Mouse (Mus musculus) heart, embryonic 10.5 days (tissue): ENCODE measurements around the gene Mgat1. TPM values are rescaled to one million over a fixed set of nuclear protein-coding genes. Genes with fewer than 3 reads are reported as not detected.

Experiments
- DNase-seq: peaks from one replicate; pipeline ENCODE4 v3.0.0-alpha.2; 2017; ENCODE audit warnings: low spot score
- H3K27ac ChIP-seq: fragments of 300-500 bp; sonication (generic); 2 replicates; pipeline ENCODE4 v1.5.1; 2016; ENCODE audit warnings: mild to moderate bottlenecking
- H3K27me3 ChIP-seq: fragments of 300-500 bp; sonication (generic); 2 replicates; pipeline ENCODE4 v1.6.1; 2016; ENCODE audit warnings: mild to moderate bottlenecking; ENCODE audit not compliant: poor library complexity, insufficient read depth, severe bottlenecking
- H3K36me3 ChIP-seq: fragments of 300-500 bp; sonication (generic); 2 replicates; pipeline ENCODE4 v1.6.1; 2016; ENCODE audit warnings: mild to moderate bottlenecking, moderate library complexity
- H3K4me1 ChIP-seq: fragments of 300-500 bp; sonication (generic); 2 replicates; pipeline ENCODE4 v1.6.1; 2016; ENCODE audit warnings: mild to moderate bottlenecking
- H3K4me3 ChIP-seq: fragments of 300-500 bp; sonication (generic); 2 replicates; pipeline ENCODE4 v1.5.1; 2016; ENCODE audit warnings: mild to moderate bottlenecking, moderate library complexity
- H3K9me3 ChIP-seq: fragments of 300-500 bp; sonication (generic); 2 replicates; pipeline ENCODE4 v1.6.1; 2016; ENCODE audit warnings: mild to moderate bottlenecking, moderate library complexity
- WGBS: fragments of 180-500 bp; shearing (Covaris S2); methylation state at CpG from one replicate; pipeline ENCODE4 v1.1.7; 2016; 5-methylcytosine and 5-hydroxymethylcytosine counted together
- polyA plus RNA-seq: library from polyadenylated mRNA; unstranded; fragments of >200 nt; fragmentation: Nextera tagmentation; extraction: Ambion mirVana; gene quantifications from 2 replicates; pipeline ENCODE4 v1.2.1, GENCODE M21; 2016

Gene Mgat1
- polyA plus RNA-seq, 1 experiment from 2014 or later: 41.1 TPM

- Histone ChIP-seq H3K4me3 (no peak overlapping the region), H3K4me1 (no peaks in the 10 kb centered on the region), H3K27me3 (no peaks in the 10 kb centered on the region), H3K36me3 (peaks cover 50% of the 10 kb centered on the region), H3K9me3 (no peaks in the 10 kb centered on the region), H3K27ac (0 out of 2 replicates have a peak overlapping the region, but pooled peaks have one; percentile 17)
- 92% methylated on average over 21 of the region's 21 CpGs for WGBS
- no peak for DNase-seq
These were observed 16.8 kb downstream of the Mgat1 start for GRCm38 (mm10) chr11:49260598-49261312.

GRCm38 (mm10) chr11:49261313-49261855 lies 17.4 kb downstream of the Mgat1 start:
- Histone ChIP-seq H3K9me3 (no peaks in the 10 kb centered on the region), H3K4me3 (no peak overlapping the region), H3K27ac (no peak overlapping the region), H3K4me1 (peaks cover 2% of the 10 kb centered on the region), H3K36me3 (peaks cover 50% of the 10 kb centered on the region), H3K27me3 (no peaks in the 10 kb centered on the region)
- WGBS: 94% methylated on average over 14 of the region's 14 CpGs
- no peak for DNase-seq

GRCm38 (mm10) chr11:49262286-49262685 lies 18.3 kb downstream of the Mgat1 start:
- no peak for DNase-seq
- peaks cover 9% of the 10 kb centered on the region for H3K4me1 ChIP-seq
- H3K9me3 ChIP-seq: no peaks in the 10 kb centered on the region
- H3K27ac ChIP-seq: no peak overlapping the region
- H3K4me3 ChIP-seq: no peak overlapping the region
- peaks cover 46% of the 10 kb centered on the region for H3K36me3 ChIP-seq
- H3K27me3 ChIP-seq: no peaks in the 10 kb centered on the region
- WGBS: 91% methylated on average over 5 of the region's 5 CpGs

GRCm38 (mm10) chr11:49263149-49263548 lies 19.2 kb downstream of the Mgat1 start:
- H3K36me3 ChIP-seq: peaks cover 42% of the 10 kb centered on the region
- no peak overlapping the region for H3K27ac ChIP-seq
- no peak overlapping the region for H3K4me3 ChIP-seq
- DNase-seq: no peak
- no peaks in the 10 kb centered on the region for H3K27me3 ChIP-seq
- 96% methylated on average over 6 of the region's 6 CpGs for WGBS
- H3K4me1 ChIP-seq: peaks cover 12% of the 10 kb centered on the region
- no peaks in the 10 kb centered on the region for H3K9me3 ChIP-seq

- Histone ChIP-seq H3K4me1 (peaks cover 12% of the 10 kb centered on the region), H3K27ac (no peak overlapping the region), H3K9me3 (no peaks in the 10 kb centered on the region), H3K36me3 (peaks cover 42% of the 10 kb centered on the region), H3K4me3 (no peak overlapping the region), H3K27me3 (no peaks in the 10 kb centered on the region)
- no peak for DNase-seq
- 91% methylated on average over 7 of the region's 7 CpGs for WGBS
These were observed 20.1 kb downstream of the Mgat1 start for GRCm38 (mm10) chr11:49264081-49264480.

- Histone ChIP-seq H3K4me3 (no peak overlapping the region), H3K4me1 (peaks cover 12% of the 10 kb centered on the region), H3K9me3 (no peaks in the 10 kb centered on the region), H3K27ac (no peak overlapping the region), H3K36me3 (peaks cover 42% of the 10 kb centered on the region), H3K27me3 (no peaks in the 10 kb centered on the region)
- 78% methylated on average over 11 of the region's 11 CpGs for WGBS
- DNase-seq: no peak
These were observed 20.6 kb downstream of the Mgat1 start for GRCm38 (mm10) chr11:49264622-49265021.

GRCm38 (mm10) chr11:49265101-49265500 lies 21.1 kb downstream of the Mgat1 start:
- no peaks in the 10 kb centered on the region for H3K9me3 ChIP-seq
- peaks cover 37% of the 10 kb centered on the region for H3K36me3 ChIP-seq
- peaks cover 12% of the 10 kb centered on the region for H3K4me1 ChIP-seq
- no peak overlapping the region for H3K4me3 ChIP-seq
- 89% methylated on average over 8 of the region's 8 CpGs for WGBS
- H3K27me3 ChIP-seq: no peaks in the 10 kb centered on the region
- DNase-seq: no peak
- H3K27ac ChIP-seq: no peak overlapping the region

GRCm38 (mm10) chr11:49266671-49267070 lies 22.7 kb downstream of the Mgat1 start:
- DNase-seq: no peak
- Histone ChIP-seq H3K4me3 (no peak overlapping the region), H3K27ac (peak overlapping the region; percentile 69), H3K27me3 (no peaks in the 10 kb centered on the region), H3K4me1 (peaks cover 12% of the 10 kb centered on the region), H3K36me3 (peaks cover 22% of the 10 kb centered on the region), H3K9me3 (no peaks in the 10 kb centered on the region)
- 48% methylated on average over 6 of the region's 6 CpGs for WGBS

- Histone ChIP-seq H3K4me1 (peaks cover 12% of the 10 kb centered on the region), H3K36me3 (peaks cover 15% of the 10 kb centered on the region), H3K27ac (peak overlapping the region; percentile 69), H3K4me3 (no peak overlapping the region), H3K9me3 (no peaks in the 10 kb centered on the region), H3K27me3 (no peaks in the 10 kb centered on the region)
- 85% methylated on average over 10 of the region's 10 CpGs for WGBS
- no peak for DNase-seq
These were observed 23.3 kb downstream of the Mgat1 start for GRCm38 (mm10) chr11:49267316-49267715.

- no peak overlapping the region for H3K27ac ChIP-seq
- 66% methylated on average over 15 of the region's 15 CpGs for WGBS
- no peak overlapping the region for H3K4me3 ChIP-seq
These were observed 24.1 kb downstream of the Mgat1 start for GRCm38 (mm10) chr11:49267970-49268579.

GRCm38 (mm10) chr11:49269761-49270160 lies 25.8 kb downstream of the Mgat1 start:
- no peak for DNase-seq
- Histone ChIP-seq H3K27ac (no peak overlapping the region), H3K9me3 (no peaks in the 10 kb centered on the region), H3K36me3 (no peaks in the 10 kb centered on the region), H3K4me1 (peaks cover 12% of the 10 kb centered on the region), H3K4me3 (no peak overlapping the region), H3K27me3 (no peaks in the 10 kb centered on the region)
- WGBS: 92% methylated on average over 9 of the region's 9 CpGs

More at GRCm38 (mm10) chr11:49267970-49268579, 24.1 kb downstream of the Mgat1 start:
- H3K27me3 ChIP-seq: no peaks in the 10 kb centered on the region
- peaks cover 12% of the 10 kb centered on the region for H3K4me1 ChIP-seq
- H3K36me3 ChIP-seq: peaks cover 9% of the 10 kb centered on the region
- H3K9me3 ChIP-seq: no peaks in the 10 kb centered on the region
- peak; percentile 74 for DNase-seq

- Histone ChIP-seq H3K27ac (no peak overlapping the region), H3K27me3 (no peaks in the 10 kb centered on the region), H3K4me3 (no peak overlapping the region), H3K4me1 (peaks cover 12% of the 10 kb centered on the region), H3K36me3 (no peaks in the 10 kb centered on the region), H3K9me3 (no peaks in the 10 kb centered on the region)
- DNase-seq: no peak
- 84% methylated on average over 4 of the region's 4 CpGs for WGBS
These were observed 26.4 kb downstream of the Mgat1 start for GRCm38 (mm10) chr11:49270368-49270767.

GRCm38 (mm10) chr11:49271334-49271733 lies 27.3 kb downstream of the Mgat1 start:
- 33% methylated on average over 7 of the region's 7 CpGs for WGBS
- no peak for DNase-seq
- Histone ChIP-seq H3K9me3 (no peaks in the 10 kb centered on the region), H3K4me1 (peaks cover 11% of the 10 kb centered on the region), H3K36me3 (no peaks in the 10 kb centered on the region), H3K27ac (no peak overlapping the region), H3K27me3 (no peaks in the 10 kb centered on the region), H3K4me3 (no peak overlapping the region)
